Mouse (Mus musculus) liver, embryonic 14.5 days (tissue): ENCODE results near the gene Rab4a.

Experiments used
- CTCF ChIP-seq: IDR thresholded peaks from 2 replicates; pipeline ENCODE4 v1.5.1; 2016; ENCODE audit warnings: antibody characterized with exemption, low read depth, control low read depth
- EP300 ChIP-seq: IDR thresholded peaks from 2 replicates; pipeline ENCODE4 v1.6.1; 2016; ENCODE audit warnings: antibody characterized with exemption, low read depth

DNA sequence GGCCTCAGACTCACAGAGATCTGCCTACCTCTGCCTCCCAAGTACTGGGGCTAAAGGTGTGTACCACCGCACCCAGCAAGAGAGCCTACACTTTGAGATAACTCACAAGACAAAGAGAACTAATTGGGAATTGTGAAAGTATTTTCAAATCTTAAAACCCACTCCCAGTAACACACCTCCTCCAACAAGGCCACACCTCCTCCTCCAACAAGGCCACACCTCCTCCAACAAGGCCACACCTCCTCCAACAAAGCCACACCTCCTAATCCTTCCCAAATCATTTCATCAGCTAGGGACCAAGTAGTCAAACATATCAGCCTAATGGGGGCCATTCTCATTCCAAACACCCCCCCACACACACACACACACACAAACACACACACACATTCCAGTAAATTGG, 31.3 kb upstream of the Rab4a start:
- TF ChIP-seq EP300 (no peak), CTCF (no peak)
